Mouse (Mus musculus) kidney, embryonic 16.5 days (tissue): ENCODE measurements around the gene Nxpe4. TPM values are rescaled to one million over a fixed set of nuclear protein-coding genes. Genes with fewer than 3 reads are reported as not detected.

ENCODE experiments used
- ATAC-seq: fragments of 200-750 bp; cut with Nextera tagmentation; 2 replicates; pipeline ENCODE4 v1.8.0; 2017; ENCODE audit warnings: moderate TSS enrichment; ENCODE audit not compliant: low FRiP score, low TSS enrichment
- H3K27ac ChIP-seq: fragments of 300-500 bp; sonication (generic); 2 replicates; pipeline ENCODE4 v1.5.1; 2014; ENCODE audit warnings: low read length
- H3K27me3 ChIP-seq: fragments of 300-500 bp; sonication (generic); 2 replicates; pipeline ENCODE4 v1.6.1; 2014; ENCODE audit warnings: low read length, control low read depth, mixed read lengths; ENCODE audit not compliant: insufficient read depth
- H3K36me3 ChIP-seq: fragments of 300-500 bp; sonication (generic); 2 replicates; pipeline ENCODE4 v1.6.1; 2014; ENCODE audit warnings: low read length, control low read depth, mixed read lengths; ENCODE audit not compliant: insufficient read depth
- H3K4me1 ChIP-seq: fragments of 300-500 bp; sonication (generic); 2 replicates; pipeline ENCODE4 v1.6.1; 2014; ENCODE audit warnings: low read length, control low read depth, mixed read lengths; ENCODE audit not compliant: insufficient read depth
- H3K4me2 ChIP-seq: fragments of 300-500 bp; sonication (generic); replicated peaks from 2 replicates; pipeline ENCODE4 v1.6.1; 2014; ENCODE audit warnings: low read depth, low read length
- H3K4me3 ChIP-seq: fragments of 300-500 bp; sonication (generic); 2 replicates; pipeline ENCODE4 v1.5.1; 2014; ENCODE audit warnings: mild to moderate bottlenecking, low read length
- H3K9ac ChIP-seq: fragments of 300-500 bp; sonication (generic); replicated peaks from 2 replicates; pipeline ENCODE4 v1.6.1; 2014; ENCODE audit warnings: low read length
- H3K9me3 ChIP-seq: fragments of 300-500 bp; sonication (generic); 2 replicates; pipeline ENCODE4 v1.6.1; 2016; ENCODE audit warnings: low read length, control low read depth
- WGBS: fragments of 180-500 bp; shearing (Covaris S2); extraction: QIAGEN DNeasy Blood & Tissue Kit; methylation state at CpG from one replicate; pipeline ENCODE4 v1.1.7; 2014; 5-methylcytosine and 5-hydroxymethylcytosine counted together
- polyA plus RNA-seq: library from polyadenylated mRNA; unstranded; fragments of >200 nt; fragmentation: Nextera tagmentation; extraction: Ambion mirVana; gene quantifications from 2 replicates; pipeline ENCODE4 v1.2.1, GENCODE M21; 2015

Gene Nxpe4
- polyA plus RNA-seq, 1 experiment from 2014 or later, result 8.1 TPM

GRCm38 (mm10) chr9:48182718-48183414, 21.0 kb downstream of the Nxpe4 start:
- Histone ChIP-seq H3K4me3 (no peak overlapping the region), H3K36me3 (no peaks in the 10 kb centered on the region), H3K4me2 (no peak overlapping the region), H3K27ac (no peak overlapping the region), H3K9me3 (no peaks in the 10 kb centered on the region), H3K4me1 (no peaks in the 10 kb centered on the region), H3K9ac (no peak overlapping the region), H3K27me3 (no peaks in the 10 kb centered on the region)
- WGBS, result 42% methylated on average over 7 of the region's 7 CpGs
- no peak for ATAC-seq

- no peaks in the 10 kb centered on the region for H3K9me3 ChIP-seq
- no peak overlapping the region for H3K27ac ChIP-seq
- H3K4me3 ChIP-seq, result no peak overlapping the region
- no peak for ATAC-seq
- 80% methylated on average over 7 of the region's 7 CpGs for WGBS
- no peaks in the 10 kb centered on the region for H3K36me3 ChIP-seq
- H3K27me3 ChIP-seq, result no peaks in the 10 kb centered on the region
- H3K4me2 ChIP-seq, result no peak overlapping the region
- no peak overlapping the region for H3K9ac ChIP-seq
- H3K4me1 ChIP-seq, result no peaks in the 10 kb centered on the region
Measured at GRCm38 (mm10) chr9:48184319-48184718, 22.5 kb downstream of the Nxpe4 start.

- no peak for ATAC-seq
- Histone ChIP-seq H3K36me3 (no peaks in the 10 kb centered on the region), H3K4me2 (no peak overlapping the region), H3K27ac (no peak overlapping the region), H3K9me3 (no peaks in the 10 kb centered on the region), H3K4me1 (no peaks in the 10 kb centered on the region), H3K4me3 (no peak overlapping the region), H3K9ac (no peak overlapping the region), H3K27me3 (no peaks in the 10 kb centered on the region)
- 84% methylated on average over 4 of the region's 6 CpGs for WGBS
Measured at GRCm38 (mm10) chr9:48188854-48189253, 27.0 kb downstream of the Nxpe4 start.

- Histone ChIP-seq H3K4me3 (no peak overlapping the region), H3K4me1 (no peaks in the 10 kb centered on the region), H3K9me3 (no peaks in the 10 kb centered on the region), H3K27ac (no peak overlapping the region), H3K36me3 (0 out of 2 replicates have a peak, but pooled peaks cover 4% of the 10 kb centered on the region), H3K27me3 (no peaks in the 10 kb centered on the region), H3K9ac (no peak overlapping the region), H3K4me2 (no peak overlapping the region)
- 68% methylated on average over 12 of the region's 12 CpGs for WGBS
- no peak for ATAC-seq
Measured at GRCm38 (mm10) chr9:48197458-48197884, 35.6 kb downstream of the Nxpe4 start.

GRCm38 (mm10) chr9:48210970-48211369, 49.1 kb downstream of the Nxpe4 start:
- no peaks in the 10 kb centered on the region for H3K36me3 ChIP-seq
- no peaks in the 10 kb centered on the region for H3K4me1 ChIP-seq
- H3K4me3 ChIP-seq, result no peak overlapping the region
- no peak for ATAC-seq
- no peaks in the 10 kb centered on the region for H3K9me3 ChIP-seq
- no peak overlapping the region for H3K4me2 ChIP-seq
- no peak overlapping the region for H3K9ac ChIP-seq
- 88% methylated on average over 6 of the region's 6 CpGs for WGBS
- H3K27me3 ChIP-seq, result no peaks in the 10 kb centered on the region
- H3K27ac ChIP-seq, result no peak overlapping the region

- no peaks in the 10 kb centered on the region for H3K36me3 ChIP-seq
- H3K9ac ChIP-seq, result no peak overlapping the region
- H3K27me3 ChIP-seq, result no peaks in the 10 kb centered on the region
- H3K4me3 ChIP-seq, result no peak overlapping the region
- ATAC-seq, result no peak
- no peaks in the 10 kb centered on the region for H3K4me1 ChIP-seq
- no peak overlapping the region for H3K4me2 ChIP-seq
- no peak overlapping the region for H3K27ac ChIP-seq
- H3K9me3 ChIP-seq, result no peaks in the 10 kb centered on the region
- WGBS, result 92% methylated on average over 5 of the region's 5 CpGs
Measured at GRCm38 (mm10) chr9:48211912-48212311, 50.1 kb downstream of the Nxpe4 start.

- Histone ChIP-seq H3K4me2 (no peak overlapping the region), H3K27ac (no peak overlapping the region), H3K9me3 (no peaks in the 10 kb centered on the region), H3K4me3 (no peak overlapping the region), H3K4me1 (no peaks in the 10 kb centered on the region), H3K9ac (no peak overlapping the region), H3K36me3 (no peaks in the 10 kb centered on the region), H3K27me3 (no peaks in the 10 kb centered on the region)
- 89% methylated on average over 9 of the region's 9 CpGs for WGBS
- no peak for ATAC-seq
Measured at GRCm38 (mm10) chr9:48214751-48215150, 52.9 kb downstream of the Nxpe4 start.

- WGBS, result 85% methylated on average over 13 of the region's 13 CpGs
Measured at GRCm38 (mm10) chr9:48216091-48217001, 54.5 kb downstream of the Nxpe4 start.

GRCm38 (mm10) chr9:48230706-48231105, 68.9 kb downstream of the Nxpe4 start:
- ATAC-seq, result no peak
- Histone ChIP-seq H3K4me2 (no peak overlapping the region), H3K4me3 (no peak overlapping the region), H3K9me3 (no peaks in the 10 kb centered on the region), H3K27ac (no peak overlapping the region), H3K36me3 (no peaks in the 10 kb centered on the region), H3K4me1 (no peaks in the 10 kb centered on the region), H3K27me3 (no peaks in the 10 kb centered on the region), H3K9ac (no peak overlapping the region)
- 93% methylated on average over 3 of the region's 3 CpGs for WGBS

More at GRCm38 (mm10) chr9:48216091-48217001, 54.5 kb downstream of the Nxpe4 start:
- Histone ChIP-seq H3K9me3 (no peaks in the 10 kb centered on the region), H3K4me2 (no peak overlapping the region), H3K27ac (no peak overlapping the region), H3K36me3 (no peaks in the 10 kb centered on the region), H3K9ac (no peak overlapping the region), H3K4me1 (no peaks in the 10 kb centered on the region), H3K27me3 (no peaks in the 10 kb centered on the region), H3K4me3 (no peak overlapping the region)
- ATAC-seq, result no peak

GRCm38 (mm10) chr9:48236455-48236854, 74.6 kb downstream of the Nxpe4 start:
- 68% methylated on average over 6 of the region's 6 CpGs for WGBS
- H3K27ac ChIP-seq, result no peak overlapping the region
- no peak overlapping the region for H3K4me3 ChIP-seq

More at GRCm38 (mm10) chr9:48236455-48236854, 74.6 kb downstream of the Nxpe4 start:
- Histone ChIP-seq H3K27me3 (no peaks in the 10 kb centered on the region), H3K4me1 (no peaks in the 10 kb centered on the region), H3K9ac (no peak overlapping the region), H3K4me2 (no peak overlapping the region), H3K36me3 (no peaks in the 10 kb centered on the region), H3K9me3 (no peaks in the 10 kb centered on the region)
- no peak for ATAC-seq
